Mouse (Mus musculus): Measurements from ENCODE around the gene Arhgap10.

DNA sequence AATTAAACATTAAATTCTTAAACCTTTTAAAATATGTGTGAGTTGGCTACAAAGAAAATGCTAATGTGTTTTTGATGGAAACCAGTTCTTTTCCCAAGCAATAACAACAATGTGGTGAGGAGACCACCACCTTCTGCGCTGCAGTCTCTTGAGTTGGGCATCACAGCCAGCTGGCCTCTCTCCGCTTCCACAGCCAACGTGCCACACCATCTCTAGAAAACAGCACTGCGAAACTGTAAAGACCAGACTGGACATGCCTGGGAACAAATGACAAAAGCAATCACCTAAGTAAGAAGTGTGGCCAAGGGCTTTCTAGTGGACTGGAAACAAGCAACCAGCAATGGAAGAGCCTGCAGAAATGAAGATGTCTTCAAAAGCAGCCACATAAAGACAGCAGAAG, 195.9 kb downstream of the Arhgap10 start:
- no peak for TF ChIP-seq CTCF (IDR thresholded peaks at IDR 0.05; ENCODE audit: control insufficient read depth, insufficient read depth, insufficient replicate concordance, low read depth, low read length)
- TF ChIP-seq POLR2A (IDR thresholded peaks at IDR 0.05; ENCODE audit: control insufficient read depth, low read depth, low read length), result no peak
